Mouse (Mus musculus): ENCODE results near the gene Fads2. TPM values are rescaled to one million over a fixed set of nuclear protein-coding genes. Genes with fewer than 3 reads are reported as not detected.

Fads2 gene
- 0.83 TPM for total RNA-seq (2023)

GRCm38 (mm10) chr19:10101341-10102053 lies at the start of gene Fads2:
Fads2 (minus strand) TSS chr19:10101746.

GRCm38 (mm10) chr19:10041388-10042148 lies 60.0 kb downstream of the Fads2 start, which contains the start of gene Fads3:
Fads3 (plus strand) TSS chr19:10041569.

Other genes starting within 250 kb of the Fads2 start
- 30.9 TPM for gene Incenp, start 202.2 kb downstream of the Fads2 start, total RNA-seq (2023)
- 1,062 TPM for gene Fth1, start 121.1 kb downstream of the Fads2 start, total RNA-seq (2023)
- gene Best1, start 100.1 kb downstream of the Fads2 start, total RNA-seq (2023), result not detected
- gene Rab3il1, start 100.1 kb downstream of the Fads2 start, total RNA-seq (2023), result 1.5 TPM
- gene Fads3, start 60.2 kb downstream of the Fads2 start, total RNA-seq (2023), result 2.5 TPM
- gene Fads1, start 81.1 kb upstream of the Fads2 start, total RNA-seq (2023), result 14.6 TPM
- 102 TPM for gene Tmem258, start 102.3 kb upstream of the Fads2 start, total RNA-seq (2023)
- gene Fen1, start 102.4 kb upstream of the Fads2 start, total RNA-seq (2023), result 18.4 TPM
- 1.6 TPM for gene Myrf, start 139.0 kb upstream of the Fads2 start, total RNA-seq (2023)
- gene Dagla, start 203.1 kb upstream of the Fads2 start, total RNA-seq (2023), result not detected

All from CD4-positive naive resting alpha-beta T cell, adult 57 days (primary cell).